Mouse (Mus musculus): ENCODE data around the gene Hnrnpf. TPM values are rescaled to one million over a fixed set of nuclear protein-coding genes. Genes with fewer than 3 reads are reported as not detected.
A peak's percentile ranks its signal among the peaks of the same experiment; 100 is the strongest.

Hnrnpf gene
- total and polyA plus RNA-seq, 2 experiments from 2014 or later, result 225 to 236 TPM

GRCm38 (mm10) chr6:117932325-117933051, 32.4 kb downstream of the Hnrnpf start:
- Histone ChIP-seq H3K9ac (no peak overlapping the region), H3K36me3 (ENCODE audit: insufficient read depth) (0 out of 2 replicates have a peak, but pooled peaks cover 18% of the 10 kb centered on the region), H3K27me3 (ENCODE audit: insufficient read depth, low read length) (no peaks in the 10 kb centered on the region), H3K4me3 (ENCODE audit: low read depth, low read length) (no peak overlapping the region), H3K4me2 (ENCODE audit: low read depth) (no peak overlapping the region), H3K9me3 (ENCODE audit: low read length) (no peaks in the 10 kb centered on the region), H3K4me1 (ENCODE audit: insufficient read depth) (no peaks in the 10 kb centered on the region), H3K27ac (ENCODE audit: low read depth, low read length) (no peak overlapping the region)
- DNase-seq (peak; percentile 21), ATAC-seq (peak; percentile 29; the same call in 1 of the 2 replicates)
- WGBS, result 57% methylated on average over 11 of the region's 11 CpGs
- peak; percentile 64 for TF ChIP-seq CTCF (IDR thresholded peaks at IDR 0.05; ENCODE audit: low read depth)

- Histone ChIP-seq H3K4me1 (ENCODE audit: insufficient read depth) (no peaks in the 10 kb centered on the region), H3K4me2 (ENCODE audit: low read depth) (no peak overlapping the region), H3K27me3 (ENCODE audit: insufficient read depth, low read length) (no peaks in the 10 kb centered on the region), H3K9ac (no peak overlapping the region), H3K9me3 (ENCODE audit: low read length) (no peaks in the 10 kb centered on the region), H3K36me3 (ENCODE audit: insufficient read depth) (0 out of 2 replicates have a peak, but pooled peaks cover 10% of the 10 kb centered on the region), H3K4me3 (ENCODE audit: low read depth, low read length) (no peak overlapping the region), H3K27ac (ENCODE audit: low read depth, low read length) (no peak overlapping the region)
- ATAC-seq (no peak), DNase-seq (no peak)
- no peak for TF ChIP-seq CTCF (IDR thresholded peaks at IDR 0.05; ENCODE audit: low read depth)
- WGBS, result 88% methylated on average over 6 of the region's 6 CpGs
Measured at GRCm38 (mm10) chr6:117934301-117934700, 34.2 kb downstream of the Hnrnpf start.

- DNase-seq (no peak), ATAC-seq (no peak)
- Histone ChIP-seq H3K27ac (ENCODE audit: low read depth, low read length) (no peak overlapping the region), H3K4me3 (ENCODE audit: low read depth, low read length) (no peak overlapping the region), H3K4me1 (ENCODE audit: insufficient read depth) (no peaks in the 10 kb centered on the region), H3K4me2 (ENCODE audit: low read depth) (no peak overlapping the region), H3K9ac (no peak overlapping the region), H3K36me3 (ENCODE audit: insufficient read depth) (0 out of 2 replicates have a peak, but pooled peaks cover 2% of the 10 kb centered on the region), H3K9me3 (ENCODE audit: low read length) (no peaks in the 10 kb centered on the region), H3K27me3 (ENCODE audit: insufficient read depth, low read length) (no peaks in the 10 kb centered on the region)
- WGBS, result 92% methylated on average over 14 of the region's 14 CpGs
- TF ChIP-seq CTCF (IDR thresholded peaks at IDR 0.05; ENCODE audit: low read depth), result no peak
Measured at GRCm38 (mm10) chr6:117935681-117936612, 35.8 kb downstream of the Hnrnpf start.

- H3K9ac ChIP-seq, result no peak within 1 kb of the TSS
- no peak within 1 kb of the TSS for H3K4me2 ChIP-seq (ENCODE audit: low read depth)
- H3K36me3 ChIP-seq (ENCODE audit: insufficient read depth), result no peaks in the 10 kb centered on the region
- DNase-seq (no peak), ATAC-seq (no peak)
- no peaks in the 10 kb centered on the region for H3K9me3 ChIP-seq (ENCODE audit: low read length)
- WGBS, result 75% methylated on average over 10 of the region's 10 CpGs
- TF ChIP-seq CTCF (IDR thresholded peaks at IDR 0.05; ENCODE audit: low read depth), result no peak
- no peak within 1 kb of the TSS for H3K27ac ChIP-seq (ENCODE audit: low read depth, low read length)
- H3K4me1 ChIP-seq (ENCODE audit: insufficient read depth), result no peaks in the 10 kb centered on the region
- H3K4me3 ChIP-seq (ENCODE audit: low read depth, low read length), result no peak within 1 kb of the TSS
- H3K27me3 ChIP-seq (ENCODE audit: insufficient read depth, low read length), result no peaks in the 10 kb centered on the region
Measured at GRCm38 (mm10) chr6:117937222-117937932, 37.3 kb downstream of the Hnrnpf start, which contains the start of gene Fxyd4. TSS of gene Fxyd4 (minus strand) at chr6:117937692.

GRCm38 (mm10) chr6:117938951-117939350, 38.8 kb downstream of the Hnrnpf start:
- Histone ChIP-seq H3K36me3 (ENCODE audit: insufficient read depth) (no peaks in the 10 kb centered on the region), H3K4me1 (ENCODE audit: insufficient read depth) (no peaks in the 10 kb centered on the region), H3K9ac (no peak overlapping the region), H3K27me3 (ENCODE audit: insufficient read depth, low read length) (no peaks in the 10 kb centered on the region), H3K27ac (ENCODE audit: low read depth, low read length) (peak overlapping the region; percentile 59; the same call in 1 of the 2 replicates), H3K9me3 (ENCODE audit: low read length) (no peaks in the 10 kb centered on the region), H3K4me2 (ENCODE audit: low read depth) (no peak overlapping the region), H3K4me3 (ENCODE audit: low read depth, low read length) (no peak overlapping the region)
- TF ChIP-seq CTCF (IDR thresholded peaks at IDR 0.05; ENCODE audit: low read depth), result no peak
- DNase-seq (peak; percentile 43), ATAC-seq (peak; percentile 63)
- 67% methylated on average over 10 of the region's 10 CpGs for WGBS

- Histone ChIP-seq H3K27ac (ENCODE audit: low read depth, low read length) (no peak overlapping the region), H3K27me3 (ENCODE audit: insufficient read depth, low read length) (no peaks in the 10 kb centered on the region), H3K9ac (no peak overlapping the region), H3K4me2 (ENCODE audit: low read depth) (no peak overlapping the region), H3K4me3 (ENCODE audit: low read depth, low read length) (no peak overlapping the region), H3K4me1 (ENCODE audit: insufficient read depth) (no peaks in the 10 kb centered on the region), H3K9me3 (ENCODE audit: low read length) (no peaks in the 10 kb centered on the region), H3K36me3 (ENCODE audit: insufficient read depth) (no peaks in the 10 kb centered on the region)
- 81% methylated on average over 10 of the region's 10 CpGs for WGBS
- ATAC-seq, result no peak
- no peak for DNase-seq
- no peak for TF ChIP-seq CTCF (IDR thresholded peaks at IDR 0.05; ENCODE audit: low read depth)
Measured at GRCm38 (mm10) chr6:117942769-117943168, 42.6 kb downstream of the Hnrnpf start.
